Mouse (Mus musculus): ENCODE measurements at regions not wholly inside any gene's neighbourhood (a gene's known extent, or its start where the extent isn't known, plus 50 kb on each side); places are given as distances from the start of the nearest gene placed in this dataset.

DNA sequence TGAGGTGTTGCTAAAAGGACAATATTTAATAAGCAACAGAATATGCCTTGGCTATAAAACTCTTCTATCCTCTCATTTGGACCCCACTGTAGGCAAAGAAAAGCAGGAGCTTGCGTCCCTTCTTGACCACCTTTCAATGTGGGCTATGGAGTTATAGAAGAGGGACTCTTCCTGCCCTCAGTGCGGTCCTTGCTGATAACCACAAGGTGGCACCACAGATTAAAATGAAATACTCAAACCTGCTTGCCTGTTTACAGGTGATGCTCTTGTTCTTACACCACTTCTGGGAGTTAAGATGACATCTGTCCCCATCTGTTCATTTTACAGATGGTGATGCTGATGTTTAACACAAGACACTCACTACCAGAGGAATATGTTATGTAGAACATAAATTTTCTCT, 291.1 kb upstream of the Pappa start:
- DNase-seq (ENCODE audit: low spot score in 2 of 2), result no peak

DNA sequence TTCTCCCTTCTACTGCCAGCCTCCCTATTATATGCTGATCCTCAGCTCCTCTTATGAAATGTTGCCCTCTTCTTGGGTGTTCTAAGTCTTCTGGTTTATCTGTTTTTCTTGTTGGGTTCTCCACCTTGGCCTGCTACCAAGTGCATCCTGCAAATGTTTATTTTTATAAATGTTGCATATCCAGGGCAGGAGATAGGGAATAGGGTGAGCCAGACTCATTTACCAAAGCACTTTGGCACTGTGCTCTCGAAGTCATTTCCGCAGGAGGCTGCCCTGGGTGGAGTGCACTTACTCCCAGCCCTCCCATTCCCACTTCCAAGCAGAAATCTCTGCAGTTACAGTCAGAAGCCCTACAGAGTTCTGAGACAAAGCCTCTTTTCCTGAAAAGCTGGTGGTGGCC, 249.5 kb upstream of the Pappa start:
- no peak for DNase-seq (ENCODE audit: low spot score in 2 of 2)

DNA sequence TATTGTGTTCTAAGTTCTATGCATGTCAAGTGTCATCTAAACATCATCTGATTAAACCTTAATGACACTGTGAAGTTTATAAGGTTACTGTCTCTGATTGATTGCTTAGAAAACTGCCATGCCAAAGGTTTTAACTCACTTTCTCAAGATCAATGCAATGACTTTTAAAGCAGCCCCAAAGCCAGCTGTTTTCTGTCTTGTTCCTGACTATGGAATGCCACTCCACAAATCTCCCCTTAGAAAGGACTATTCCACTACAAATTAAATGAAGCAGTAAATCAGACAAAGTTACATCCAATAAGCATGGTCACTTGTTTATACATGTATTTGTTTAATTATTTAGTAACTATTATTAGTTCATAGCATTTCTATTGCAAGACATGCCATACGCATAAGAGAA, 247.1 kb upstream of the Pappa start:
- DNase-seq (ENCODE audit: low spot score in 2 of 2), result no peak

DNA sequence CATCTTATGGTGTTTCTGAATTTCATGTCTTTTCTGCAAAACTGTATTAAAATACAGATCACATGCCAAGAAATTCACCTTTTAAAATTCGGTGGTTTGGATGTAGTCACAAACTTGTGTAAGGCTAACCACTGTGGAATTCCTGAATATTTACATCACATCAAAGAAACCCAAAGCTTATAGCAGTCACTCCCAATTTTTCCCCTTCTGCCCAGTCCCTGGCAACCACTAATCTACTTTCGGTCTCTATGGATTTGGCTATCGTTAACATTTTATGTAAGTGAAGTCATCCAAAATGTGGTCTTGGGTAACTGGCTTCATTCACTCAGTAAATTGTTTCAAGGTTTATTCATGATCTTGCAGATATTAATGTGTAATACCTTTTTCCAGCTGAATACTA, 226.0 kb upstream of the Pappa start:
- DNase-seq (ENCODE audit: low spot score in 2 of 2), result no peak

DNA sequence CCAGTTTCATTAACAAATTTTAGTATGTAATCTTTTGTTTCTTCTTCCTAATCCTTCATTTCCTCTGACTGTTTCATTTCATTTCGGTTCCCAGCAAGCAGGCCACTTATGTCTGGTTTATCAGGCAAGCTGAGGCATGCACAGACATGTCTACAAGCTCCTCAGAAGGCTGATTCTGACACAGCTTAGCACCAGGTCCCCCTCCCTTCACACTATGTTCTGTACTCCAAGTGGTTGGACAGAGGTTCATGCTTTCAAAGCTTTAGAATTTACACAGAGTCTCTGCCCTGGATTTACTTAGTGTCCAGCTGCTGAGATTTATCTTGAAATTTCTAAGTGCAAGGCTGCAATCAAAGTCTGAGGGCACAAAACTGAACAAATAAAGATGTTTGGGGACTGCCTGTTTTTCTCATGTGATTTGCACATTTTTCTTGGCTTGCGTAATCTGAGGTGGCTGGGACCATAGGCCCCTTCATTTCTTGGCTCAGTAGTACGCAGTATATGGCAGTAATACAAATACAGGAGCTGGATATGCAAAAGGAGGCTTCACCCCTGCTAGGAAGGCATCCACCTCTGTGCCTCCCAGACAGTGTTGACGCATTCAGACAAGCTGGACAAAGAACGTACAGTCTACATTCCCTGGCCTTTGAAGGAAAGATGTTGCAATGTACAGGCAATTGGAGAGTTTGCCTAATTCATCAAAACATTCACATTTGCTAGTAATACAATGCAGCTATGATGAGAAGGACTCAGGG, 222.7 kb upstream of the Pappa start:
- DNase-seq (ENCODE audit: low spot score in 2 of 2), result peak in 1 of 2 experiments; percentile 17

DNA sequence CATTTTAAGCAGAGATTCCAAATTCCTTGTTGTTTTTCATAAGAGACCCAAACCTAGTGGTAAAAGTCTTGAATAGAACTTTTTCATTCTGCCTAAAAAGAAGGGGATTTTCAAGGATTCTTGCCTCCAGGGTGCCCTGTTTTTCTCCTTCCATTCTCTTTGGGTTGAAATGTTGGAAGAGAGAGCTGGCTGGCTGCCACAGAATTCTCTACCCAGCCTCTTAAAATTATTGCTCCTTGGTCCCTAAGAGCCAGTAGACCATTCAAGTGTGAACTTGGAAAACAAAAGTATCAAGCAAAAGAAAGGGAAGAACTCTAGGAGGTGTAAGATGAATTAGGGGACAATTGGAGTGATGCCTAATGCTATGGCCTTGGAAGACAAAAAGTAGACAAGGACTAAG, 200.2 kb upstream of the Pappa start:
- DNase-seq (ENCODE audit: low spot score in 2 of 2), result no peak

DNA sequence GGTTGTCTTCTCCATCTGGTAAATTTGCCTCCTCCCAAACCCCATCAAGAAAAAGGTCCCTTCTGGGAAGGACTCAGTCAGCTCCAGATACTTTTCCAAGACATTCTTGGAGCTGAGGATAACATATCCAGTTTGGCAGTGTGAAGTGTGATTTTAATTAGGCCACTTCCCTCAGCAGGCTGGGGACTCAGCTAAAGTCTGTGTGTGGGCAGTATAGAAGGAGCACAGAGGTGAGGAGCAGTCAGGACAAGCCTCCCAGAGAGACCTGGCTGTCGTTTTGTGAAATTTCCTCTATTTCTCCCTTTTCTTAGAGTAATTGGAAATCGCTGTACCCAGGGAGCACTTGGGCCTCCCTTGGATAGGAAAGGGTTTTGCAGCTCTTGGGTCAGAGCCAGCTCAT, 195.4 kb upstream of the Pappa start:
- no peak for DNase-seq (ENCODE audit: low spot score in 2 of 2)

DNA sequence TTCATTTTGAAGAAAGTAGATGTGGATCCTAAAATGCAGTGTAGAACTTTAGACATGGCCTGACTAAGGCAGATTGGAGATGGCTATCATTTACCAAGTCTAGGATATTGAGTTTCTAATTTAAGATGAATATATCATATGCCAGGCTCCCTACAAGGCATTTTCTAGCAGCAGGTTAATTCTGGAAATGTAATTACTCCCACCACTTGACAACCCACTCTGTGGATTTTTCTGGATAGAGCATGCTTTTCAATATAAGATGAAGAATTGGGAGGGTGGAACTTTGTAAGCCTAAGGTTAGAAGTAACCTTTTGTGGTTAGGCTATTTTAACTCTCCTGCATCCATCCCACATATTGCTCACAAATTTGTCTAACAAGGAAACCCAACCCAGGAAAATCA, 178.4 kb upstream of the Pappa start:
- no peak for DNase-seq (ENCODE audit: low spot score in 2 of 2)

DNA sequence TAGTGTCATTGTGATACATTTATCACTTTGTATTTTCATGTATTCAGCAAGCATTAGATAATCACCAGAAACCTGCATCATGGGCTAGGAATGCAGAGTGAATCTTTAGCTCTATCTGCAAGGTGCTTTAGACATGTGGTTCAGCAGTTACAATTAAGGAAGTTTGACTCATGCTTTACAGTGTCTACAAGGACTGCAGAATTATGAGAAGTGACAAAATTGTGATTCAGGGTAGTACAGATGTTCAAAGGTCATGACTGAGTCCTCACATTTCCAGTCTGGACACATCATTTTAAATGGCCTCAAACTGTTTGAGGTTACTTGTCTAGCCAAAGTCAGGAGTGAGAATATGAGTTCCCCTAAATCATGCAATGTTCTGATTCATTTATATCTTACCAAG, 171.3 kb upstream of the Pappa start:
- DNase-seq (ENCODE audit: low spot score in 2 of 2), result no peak

DNA sequence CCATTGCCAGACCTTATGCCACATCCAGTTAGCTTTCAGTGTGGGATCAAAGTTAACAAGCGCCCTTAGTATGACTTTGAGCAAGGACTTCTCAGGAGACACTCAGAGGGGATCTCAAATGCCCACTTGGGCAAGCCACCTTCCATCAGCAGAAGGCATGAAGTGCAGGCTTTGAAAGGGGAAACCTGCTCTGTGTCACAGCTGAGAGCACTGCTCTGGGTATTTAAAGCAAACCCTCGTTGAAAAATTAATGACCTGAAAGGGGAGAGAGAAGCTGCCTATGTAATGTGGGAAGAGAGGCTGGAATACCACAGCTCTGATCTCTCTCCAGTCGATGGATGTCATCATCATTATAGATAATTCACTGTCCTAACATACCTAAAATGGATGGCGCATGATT, 165.1 kb upstream of the Pappa start:
- DNase-seq (ENCODE audit: low spot score in 2 of 2), result no peak

DNA sequence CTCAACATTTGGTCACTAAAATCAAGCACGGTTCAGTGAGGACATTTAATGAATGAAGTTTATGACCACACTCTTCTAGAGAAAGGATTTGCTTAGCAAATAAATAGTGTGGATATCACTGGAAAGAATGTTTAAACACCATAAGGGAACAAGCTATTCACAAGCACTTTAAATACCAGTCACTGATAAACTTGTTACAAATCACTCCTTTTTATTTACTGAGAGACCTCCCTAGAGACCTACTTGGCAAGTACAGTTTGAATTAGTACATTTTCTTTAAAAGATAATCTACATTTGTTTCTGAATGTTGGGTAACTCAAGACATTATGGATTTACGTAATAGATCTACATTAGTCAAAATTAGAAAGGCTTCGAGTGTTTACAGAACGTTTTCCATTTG, 162.2 kb upstream of the Pappa start:
- DNase-seq (ENCODE audit: low spot score in 2 of 2), result no peak
